Comparison of ENCODE assay signal across 8 mouse cellular contexts in genomic region chr17:23550188-23550791, GRCm38 (mm10). TPM values are rescaled to one million over a fixed set of nuclear protein-coding genes. Genes with fewer than 3 reads are reported as not detected.
DNase-seq lines count a peak whose midpoint lies in the region; ATAC-seq lines count a peak whose summit lies in the region.

No protein-coding gene starts in this region.

- intact Hi-C loops in left cerebral cortex, postnatal 4 days (cut with DNase I), result loop anchor here (10.0 kb wide), 1 partner anchor 1125 kb away; the partner anchor contains the start of gene Zfp946

- H3K4me1 ChIP-seq in embryonic facial prominence, embryonic 10.5 days, result peaks cover 16% of the 10 kb centered on the region
- peaks cover 8% of the 10 kb centered on the region for H3K4me1 ChIP-seq in midbrain, embryonic 11.5 days (ENCODE audit: control insufficient read depth, insufficient read depth, low read length)

- H3K9me3 ChIP-seq in embryonic facial prominence, embryonic 10.5 days, result no peaks in the 10 kb centered on the region
- no peaks in the 10 kb centered on the region for H3K9me3 ChIP-seq in midbrain, embryonic 11.5 days (ENCODE audit: control insufficient read depth, low read length)

- peak; percentile 46 for ATAC-seq in granulocyte monocyte progenitor cell, adult 5-6 weeks (replicated peaks; ENCODE audit: poor library complexity, severe bottlenecking)
- ATAC-seq in midbrain, embryonic 11.5 days (ENCODE audit: low FRiP score), result peak; percentile 73

- 1% methylated on average over 22 of the region's 22 CpGs for WGBS in embryonic facial prominence, embryonic 10.5 days
- under 1% methylated on average over 22 of the region's 22 CpGs for WGBS in midbrain, embryonic 11.5 days

- H3K36me3 ChIP-seq in embryonic facial prominence, embryonic 10.5 days (replicated peaks), result peaks cover 8% of the 10 kb centered on the region
- H3K36me3 ChIP-seq in midbrain, embryonic 11.5 days (ENCODE audit: control insufficient read depth, insufficient read depth, low read length), result peaks cover 3% of the 10 kb centered on the region; the same call in 1 of the 2 replicates

- H3K27ac ChIP-seq in embryonic facial prominence, embryonic 10.5 days (replicated peaks), result peak overlapping the region; percentile 82
- H3K27ac ChIP-seq in midbrain, embryonic 11.5 days (ENCODE audit: low read depth, low read length), result no peak overlapping the region

- no peaks in the 10 kb centered on the region for H3K27me3 ChIP-seq in embryonic facial prominence, embryonic 10.5 days (replicated peaks; ENCODE audit: low read depth, poor library complexity, severe bottlenecking)
- no peaks in the 10 kb centered on the region for H3K27me3 ChIP-seq in midbrain, embryonic 11.5 days (ENCODE audit: control insufficient read depth, insufficient read depth, low read length)

- peak overlapping the region; percentile 50 for H3K9ac ChIP-seq in midbrain, embryonic 11.5 days (ENCODE audit: low read length)

- H3K4me3 ChIP-seq in embryonic facial prominence, embryonic 10.5 days, result peak overlapping the region; percentile 73
- peak overlapping the region; percentile 47 for H3K4me3 ChIP-seq in midbrain, embryonic 11.5 days (ENCODE audit: low read depth, low read length)

- peak overlapping the region; percentile 55 for H3K4me2 ChIP-seq in midbrain, embryonic 11.5 days

- DNase-seq in adrenal gland, postnatal 10 days, result peak; percentile 95
- DNase-seq in embryonic facial prominence, embryonic 10.5 days (ENCODE audit: low spot score), result peak; percentile 91
- peak; percentile 87 for DNase-seq in kidney, adult 11 months
- peak; percentile 87 for DNase-seq in left cerebral cortex, postnatal 4 days
- DNase-seq in midbrain, embryonic 11.5 days (ENCODE audit: low spot score, missing footprints), result peak; percentile 100
- peak; percentile 95 for DNase-seq in right cerebral cortex, postnatal 4 days
- peak; percentile 95 for DNase-seq in yolk sac, embryonic 10.5 days (ENCODE audit: low spot score)

RNA-seq across cellular contexts. Expression of gene Zfp213, which starts 13.7 kb away (rescaled TPM):
- 1 to 10 TPM; 7.9 to 8.0 TPM for total RNA-seq in adrenal gland, postnatal 10 days (2021)
- 27.2 and 31.0 TPM in 2 replicates for polyA plus RNA-seq in embryonic facial prominence, embryonic 10.5 days (2016; fragmentation: Nextera tagmentation; extraction: Ambion mirVana)
- total RNA-seq in granulocyte monocyte progenitor cell, adult 5-6 weeks (2014; fragmentation: Nextera tagmentation), result 4.9 and 6.9 TPM in 2 replicates
- total RNA-seq in granulocyte monocyte progenitor cell, adult 5-6 weeks (2017), result 9.7 and 10.7 TPM in 2 replicates
- total RNA-seq in left cerebral cortex, postnatal 4 days (2021), result 1 to 10 TPM; 6.4 to 7.3 TPM
- 17.5 and 19.9 TPM in 2 replicates for polyA plus RNA-seq in midbrain, embryonic 11.5 days (2014; fragmentation: Nextera tagmentation; extraction: Ambion mirVana)

RNA-seq across cellular contexts. Expression of gene Zfp13, which starts 49.0 kb away (rescaled TPM):
- total RNA-seq in adrenal gland, postnatal 10 days (2021), result 10 to 100 TPM; 10.6 to 12.5 TPM
- 22.4 and 24.4 TPM in 2 replicates for polyA plus RNA-seq in embryonic facial prominence, embryonic 10.5 days (2016; fragmentation: Nextera tagmentation; extraction: Ambion mirVana)
- total RNA-seq in granulocyte monocyte progenitor cell, adult 5-6 weeks (2014; fragmentation: Nextera tagmentation), result 1.7 and 2.2 TPM in 2 replicates
- total RNA-seq in granulocyte monocyte progenitor cell, adult 5-6 weeks (2017), result 0.46 and 0.56 TPM in 2 replicates
- 10 to 100 TPM; 42.1 to 42.4 TPM for total RNA-seq in left cerebral cortex, postnatal 4 days (2021)
- 16.3 and 16.5 TPM in 2 replicates for polyA plus RNA-seq in midbrain, embryonic 11.5 days (2014; fragmentation: Nextera tagmentation; extraction: Ambion mirVana)

RNA-seq across cellular contexts. Expression of gene Zscan10, which starts 50.4 kb away (rescaled TPM):
- not detected for total RNA-seq in adrenal gland, postnatal 10 days (2021)
- 0.71 and 1.0 TPM in 2 replicates for polyA plus RNA-seq in embryonic facial prominence, embryonic 10.5 days (2016; fragmentation: Nextera tagmentation; extraction: Ambion mirVana)
- not detected in 2 replicates for total RNA-seq in granulocyte monocyte progenitor cell, adult 5-6 weeks (2014; fragmentation: Nextera tagmentation)
- total RNA-seq in granulocyte monocyte progenitor cell, adult 5-6 weeks (2017), result not detected in 2 replicates
- not detected for total RNA-seq in left cerebral cortex, postnatal 4 days (2021)
- polyA plus RNA-seq in midbrain, embryonic 11.5 days (2014; fragmentation: Nextera tagmentation; extraction: Ambion mirVana), result 0.22 TPM in 1 of 2 replicates, not detected in the other
